Comparison of ENCODE assay signal across 26 mouse cellular contexts in genomic region chr10:31354886-31355461, GRCm38 (mm10). TPM values are rescaled to one million over a fixed set of nuclear protein-coding genes. Genes with fewer than 3 reads are reported as not detected.
DNase-seq lines count a peak whose midpoint lies in the region; ATAC-seq lines count a peak whose summit lies in the region.
"Had no signal": no experiment of that assay in that cellular context is flagged by ENCODE, and none has a peak within 500 bp of the region (broad histone marks: within the 10 kb centered on the region; RNA-seq: fewer than 3 reads in every experiment).

No protein-coding gene starts in this region.

- DNase-seq in embryonic facial prominence, embryonic 14.5 days (ENCODE audit: low spot score): no peak
- DNase-seq in embryonic facial prominence, embryonic 10.5 days (ENCODE audit: low spot score): no peak
- DNase-seq in hindbrain, embryonic 14.5 days (ENCODE audit: low spot score): peak; percentile 24
- DNase-seq in hindbrain, embryonic 10.5 days (ENCODE audit: low spot score): no peak
- peak; percentile 75 for DNase-seq in gonadal fat pad, adult 2 months (ENCODE audit: low read depth)
- DNase-seq in left cerebral cortex, postnatal 4 days: no peak
- DNase-seq: adrenal gland, postnatal 10 days; cerebellum, adult 11 months; cerebellum, adult 8-10 months; cerebellum, postnatal 10 days; cerebellum, postnatal 36 days; embryo, embryonic 11 days; gastrocnemius, postnatal 10 days; gastrocnemius, postnatal 36 days; heart, adult 11 months; kidney, adult 11 months had no signal

- H3K4me1 ChIP-seq in embryonic facial prominence, embryonic 14.5 days (ENCODE audit: control insufficient read depth, insufficient read depth, low read length): no peaks in the 10 kb centered on the region
- no peaks in the 10 kb centered on the region for H3K4me1 ChIP-seq in embryonic facial prominence, embryonic 10.5 days
- H3K4me1 ChIP-seq in hindbrain, embryonic 14.5 days (replicated peaks; ENCODE audit: control insufficient read depth, insufficient read depth, low read length): no peaks in the 10 kb centered on the region
- H3K4me1 ChIP-seq in hindbrain, embryonic 10.5 days (replicated peaks): no peaks in the 10 kb centered on the region
- no peaks in the 10 kb centered on the region; the same call in 1 of the 2 replicates for H3K4me1 ChIP-seq in neural tube, embryonic 15.5 days
- H3K4me1 ChIP-seq in forebrain, embryonic 12.5 days: no peaks in the 10 kb centered on the region
- H3K4me1 ChIP-seq: embryonic facial prominence, embryonic 15.5 days; intestine, embryonic 15.5 days had no signal

- H3K9me3 ChIP-seq in embryonic facial prominence, embryonic 14.5 days (ENCODE audit: control insufficient read depth, low read length): no peaks in the 10 kb centered on the region
- no peaks in the 10 kb centered on the region for H3K9me3 ChIP-seq in embryonic facial prominence, embryonic 10.5 days
- no peaks in the 10 kb centered on the region for H3K9me3 ChIP-seq in hindbrain, embryonic 14.5 days (ENCODE audit: control insufficient read depth, low read length)
- H3K9me3 ChIP-seq in hindbrain, embryonic 10.5 days: no peaks in the 10 kb centered on the region
- H3K9me3 ChIP-seq in neural tube, embryonic 15.5 days (replicated peaks): no peaks in the 10 kb centered on the region
- no peaks in the 10 kb centered on the region for H3K9me3 ChIP-seq in forebrain, embryonic 12.5 days
- H3K9me3 ChIP-seq: embryonic facial prominence, embryonic 15.5 days; forebrain, embryonic 13.5 days; G1E; intestine, embryonic 15.5 days had no signal

- no peaks in the 10 kb centered on the region for H3K36me3 ChIP-seq in embryonic facial prominence, embryonic 14.5 days (ENCODE audit: control insufficient read depth, insufficient read depth, low read length)
- H3K36me3 ChIP-seq in embryonic facial prominence, embryonic 10.5 days (replicated peaks): no peaks in the 10 kb centered on the region
- no peaks in the 10 kb centered on the region for H3K36me3 ChIP-seq in hindbrain, embryonic 14.5 days (replicated peaks; ENCODE audit: control insufficient read depth, insufficient read depth)
- no peaks in the 10 kb centered on the region for H3K36me3 ChIP-seq in hindbrain, embryonic 10.5 days
- H3K36me3 ChIP-seq in neural tube, embryonic 15.5 days: no peaks in the 10 kb centered on the region
- no peaks in the 10 kb centered on the region for H3K36me3 ChIP-seq in forebrain, embryonic 12.5 days (replicated peaks)
- H3K36me3 ChIP-seq: embryonic facial prominence, embryonic 15.5 days; G1E; intestine, embryonic 15.5 days had no signal

- no peak overlapping the region for H3K9ac ChIP-seq in embryonic facial prominence, embryonic 14.5 days (ENCODE audit: low read depth, low read length)
- H3K9ac ChIP-seq in hindbrain, embryonic 14.5 days: no peak overlapping the region
- H3K9ac ChIP-seq in neural tube, embryonic 15.5 days (replicated peaks): no peak overlapping the region
- H3K9ac ChIP-seq in forebrain, embryonic 12.5 days: no peak overlapping the region
- H3K9ac ChIP-seq: embryonic facial prominence, embryonic 15.5 days; forebrain, embryonic 13.5 days; intestine, embryonic 15.5 days had no signal

- intact Hi-C loops in left cerebral cortex, postnatal 4 days (cut with DNase I): no loop called here

- no peak overlapping the region for H3K27ac ChIP-seq in embryonic facial prominence, embryonic 14.5 days (replicated peaks; ENCODE audit: low read depth, low read length)
- no peak overlapping the region for H3K27ac ChIP-seq in embryonic facial prominence, embryonic 10.5 days (replicated peaks)
- no peak overlapping the region for H3K27ac ChIP-seq in hindbrain, embryonic 14.5 days
- no peak overlapping the region for H3K27ac ChIP-seq in hindbrain, embryonic 10.5 days
- H3K27ac ChIP-seq in neural tube, embryonic 15.5 days (replicated peaks): no peak overlapping the region
- H3K27ac ChIP-seq in forebrain, embryonic 12.5 days: no peak overlapping the region
- H3K27ac ChIP-seq: embryonic facial prominence, embryonic 15.5 days; forebrain, embryonic 13.5 days; intestine, embryonic 15.5 days had no signal

- peak; percentile 60; the same call in 1 of the 2 replicates for ATAC-seq in embryonic facial prominence, embryonic 14.5 days (ENCODE audit: low read depth)
- peak; percentile 47; the same call in 1 of the 2 replicates for ATAC-seq in hindbrain, embryonic 14.5 days (ENCODE audit: low FRiP score)
- peak; percentile 41; the same call in 1 of the 2 replicates for ATAC-seq in neural tube, embryonic 15.5 days (ENCODE audit: low FRiP score)
- no peak for ATAC-seq in forebrain, embryonic 12.5 days (ENCODE audit: low FRiP score)
- ATAC-seq: forebrain, embryonic 13.5 days; forebrain, embryonic 16.5 days; Patski had no signal

- H3K4me3 ChIP-seq in embryonic facial prominence, embryonic 14.5 days (ENCODE audit: low read depth, low read length): no peak overlapping the region
- no peak overlapping the region for H3K4me3 ChIP-seq in embryonic facial prominence, embryonic 10.5 days
- no peak overlapping the region for H3K4me3 ChIP-seq in hindbrain, embryonic 14.5 days (replicated peaks; ENCODE audit: low read length)
- H3K4me3 ChIP-seq in hindbrain, embryonic 10.5 days: no peak overlapping the region
- H3K4me3 ChIP-seq in neural tube, embryonic 15.5 days (replicated peaks): no peak overlapping the region
- no peak overlapping the region for H3K4me3 ChIP-seq in forebrain, embryonic 12.5 days (replicated peaks)
- H3K4me3 ChIP-seq: embryonic facial prominence, embryonic 15.5 days; forebrain, embryonic 13.5 days; intestine, embryonic 15.5 days had no signal

- 80% methylated on average over 7 of the region's 7 CpGs for WGBS in embryonic facial prominence, embryonic 14.5 days
- 86% methylated on average over 7 of the region's 7 CpGs for WGBS in embryonic facial prominence, embryonic 10.5 days
- 71% methylated on average over 7 of the region's 7 CpGs for WGBS in hindbrain, embryonic 14.5 days
- 86% methylated on average over 7 of the region's 7 CpGs for WGBS in hindbrain, embryonic 10.5 days
- WGBS in neural tube, embryonic 15.5 days: 63% methylated on average over 7 of the region's 7 CpGs
- WGBS in forebrain, embryonic 12.5 days: 72% methylated on average over 7 of the region's 7 CpGs

- no peak overlapping the region for H3K4me2 ChIP-seq in embryonic facial prominence, embryonic 14.5 days (ENCODE audit: low read depth, low read length)
- no peak overlapping the region for H3K4me2 ChIP-seq in hindbrain, embryonic 14.5 days (replicated peaks)
- H3K4me2 ChIP-seq in neural tube, embryonic 15.5 days: no peak overlapping the region
- no peak overlapping the region for H3K4me2 ChIP-seq in forebrain, embryonic 12.5 days
- H3K4me2 ChIP-seq: embryonic facial prominence, embryonic 15.5 days; forebrain, embryonic 13.5 days; heart, embryonic 11.5 days; intestine, embryonic 15.5 days had no signal

- no peaks in the 10 kb centered on the region for H3K27me3 ChIP-seq in embryonic facial prominence, embryonic 14.5 days (replicated peaks; ENCODE audit: control insufficient read depth, insufficient read depth, low read length)
- no peaks in the 10 kb centered on the region for H3K27me3 ChIP-seq in embryonic facial prominence, embryonic 10.5 days (replicated peaks; ENCODE audit: low read depth, poor library complexity, severe bottlenecking)
- no peaks in the 10 kb centered on the region for H3K27me3 ChIP-seq in hindbrain, embryonic 14.5 days (ENCODE audit: control insufficient read depth, insufficient read depth, low read length)
- no peaks in the 10 kb centered on the region for H3K27me3 ChIP-seq in hindbrain, embryonic 10.5 days (ENCODE audit: insufficient read depth, poor library complexity, severe bottlenecking)
- no peaks in the 10 kb centered on the region for H3K27me3 ChIP-seq in neural tube, embryonic 15.5 days (replicated peaks)
- no peaks in the 10 kb centered on the region for H3K27me3 ChIP-seq in forebrain, embryonic 12.5 days
- H3K27me3 ChIP-seq: CH12.LX; embryonic facial prominence, embryonic 15.5 days; forebrain, embryonic 13.5 days; intestine, embryonic 15.5 days; Patski had no signal

RNA-seq across cellular contexts. Expression of gene Hddc2, which starts 41.8 kb away (rescaled TPM):
- polyA plus RNA-seq in embryonic facial prominence, embryonic 14.5 days (2014; fragmentation: Nextera tagmentation; extraction: Ambion mirVana): 60.2 and 66.6 TPM in 2 replicates
- 94.9 and 97.4 TPM in 2 replicates for polyA plus RNA-seq in embryonic facial prominence, embryonic 10.5 days (2016; fragmentation: Nextera tagmentation; extraction: Ambion mirVana)
- 60.7 and 63.1 TPM in 2 replicates for polyA plus RNA-seq in hindbrain, embryonic 14.5 days (2014; fragmentation: Nextera tagmentation; extraction: Ambion mirVana)
- 72.0 and 89.0 TPM in 2 replicates for polyA plus RNA-seq in hindbrain, embryonic 10.5 days (2016; fragmentation: Nextera tagmentation; extraction: Ambion mirVana)
- polyA plus RNA-seq in gonadal fat pad, adult 2 months (2012; rRNA removed): 30.1 and 34.7 TPM in 2 replicates
- 66.0 and 66.9 TPM in 2 replicates for polyA plus RNA-seq in neural tube, embryonic 15.5 days (2015; fragmentation: Nextera tagmentation; extraction: Ambion mirVana)
- total RNA-seq in left cerebral cortex, postnatal 4 days (2021): 10 to 100 TPM; 33.8 to 38.6 TPM
- 57.6 and 62.6 TPM in 2 replicates for polyA plus RNA-seq in forebrain, embryonic 12.5 days (2016; fragmentation: Nextera tagmentation; extraction: Ambion mirVana)

Comparison
In these comparisons a context has a peak if more than half of its experiments do, and no peak if none do; other contexts are left out.
1. DNase-seq: peak in hindbrain, embryonic 14.5 days (single experiment) and gonadal fat pad, adult 2 months (single experiment); none in embryonic facial prominence, embryonic 14.5 days (single experiment), embryonic facial prominence, embryonic 10.5 days (single experiment), hindbrain, embryonic 10.5 days (single experiment) and left cerebral cortex, postnatal 4 days (single experiment).